Mouse (Mus musculus): ENCODE measurements at regions not wholly inside any gene's neighbourhood (a gene's known extent, or its start where the extent isn't known, plus 50 kb on each side); places are given as distances from the start of the nearest gene placed in this dataset.

- TF ChIP-seq CTCF (IDR thresholded peaks at IDR 0.05; ENCODE audit: extremely low read depth, insufficient read length, insufficient replicate concordance, low read depth, low read length) (no peak), POLR2A (IDR thresholded peaks at IDR 0.05; ENCODE audit: low read depth, low read length) (no peak)
These were observed 191.5 kb upstream of the Sel1l start for GRCm38 (mm10) chr12:92040481-92040880.
